Mouse (Mus musculus) MEL (cell line): ENCODE measurements around the gene Col6a3. TPM values are rescaled to one million over a fixed set of nuclear protein-coding genes. Genes with fewer than 3 reads are reported as not detected.

ENCODE experiments used
- DNase-seq: peaks from one replicate; pipeline ENCODE4 v3.0.0; 2011; ENCODE audit warnings: low read depth, low spot score
- H3K27ac ChIP-seq: 2 replicates; pipeline ENCODE4 v1.5.1; 2012; ENCODE audit warnings: low read depth, mild to moderate bottlenecking, control low read depth, low read length, moderate library complexity; ENCODE audit not compliant: control insufficient read depth
- H3K27me3 ChIP-seq, 2 experiments: fragments of 150-350 bp in 1 of 2; sonication (generic) in 1 of 2; 2 replicates each; pipeline ENCODE4 v1.6.1; 2012; ENCODE audit warnings: low read length in 2 of 2, mild to moderate bottlenecking in 2 of 2, improper control_type of control experiment in 1 of 2, moderate library complexity in 1 of 2; ENCODE audit not compliant: insufficient read depth in 2 of 2, control insufficient read depth in 1 of 2
- H3K36me3 ChIP-seq, 2 experiments: 2 replicates each; pipeline ENCODE4 v1.6.1; 2012 to 2014; ENCODE audit warnings: low read length in 2 of 2, improper control_type of control experiment in 1 of 2, inconsistent platforms in 1 of 2, mild to moderate bottlenecking in 1 of 2; ENCODE audit not compliant: insufficient read depth in 2 of 2, control insufficient read depth in 1 of 2
- H3K4me1 ChIP-seq, 2 experiments: fragments of 150-350 bp in 1 of 2; sonication (generic) in 1 of 2; 2 replicates each; pipeline ENCODE4 v1.6.1; 2012; ENCODE audit warnings: low read length in 2 of 2, improper control_type of control experiment in 1 of 2, mild to moderate bottlenecking in 1 of 2; ENCODE audit not compliant: insufficient read depth in 2 of 2, control insufficient read depth in 1 of 2
- H3K4me3 ChIP-seq, 2 experiments: fragments of 150-350 bp in 1 of 2; sonication (generic) in 1 of 2; 2 replicates each; pipeline ENCODE4 v1.5.1; 2012; ENCODE audit warnings: low read depth in 2 of 2, low read length in 2 of 2, mild to moderate bottlenecking in 2 of 2, moderate library complexity in 2 of 2, control low read depth in 1 of 2, improper control_type of control experiment in 1 of 2; ENCODE audit not compliant: control insufficient read depth in 1 of 2, insufficient read depth in 1 of 2
- H3K79me2 ChIP-seq: 2 replicates; pipeline ENCODE4 v1.6.1; 2012; ENCODE audit warnings: mild to moderate bottlenecking, low read length, moderate library complexity; ENCODE audit not compliant: control insufficient read depth, poor library complexity, insufficient read depth
- H3K9ac ChIP-seq: 2 replicates; pipeline ENCODE4 v1.6.1; 2012; ENCODE audit warnings: low read depth, mild to moderate bottlenecking, control low read depth, low read length, moderate library complexity; ENCODE audit not compliant: control insufficient read depth, poor library complexity, severe bottlenecking
- H3K9me3 ChIP-seq: fragments of 150-350 bp; sonication (generic); replicated peaks from 2 replicates; pipeline ENCODE4 v1.6.1; 2012; ENCODE audit warnings: mild to moderate bottlenecking, low read length, improper control_type of control experiment, moderate library complexity; ENCODE audit not compliant: insufficient read depth
- BHLHE40 ChIP-seq: IDR thresholded peaks from 2 replicates; pipeline ENCODE4 v1.6.1; 2012; ENCODE audit warnings: low read depth, mild to moderate bottlenecking, inconsistent platforms, low read length, improper control_type of control experiment, borderline replicate concordance
- CHD1 ChIP-seq: IDR thresholded peaks from 2 replicates; pipeline ENCODE4 v1.6.1; 2012; ENCODE audit warnings: low read depth, mild to moderate bottlenecking, inconsistent platforms, low read length, improper control_type of control experiment
- CHD2 ChIP-seq: IDR thresholded peaks from 2 replicates; pipeline ENCODE4 v1.6.1; 2011; ENCODE audit warnings: low read length, improper control_type of control experiment
- E2F4 ChIP-seq: IDR thresholded peaks from 2 replicates; pipeline ENCODE4 v1.6.1; 2011; ENCODE audit warnings: low read depth, low read length, improper control_type of control experiment, borderline replicate concordance
- EP300 ChIP-seq, 2 experiments: IDR thresholded peaks; 2 replicates each; pipeline ENCODE4 v1.6.1; 2011; ENCODE audit warnings: improper control_type of control experiment in 2 of 2, low read length in 2 of 2, low read depth in 1 of 2, mild to moderate bottlenecking in 1 of 2
- GABPA ChIP-seq: IDR thresholded peaks from 2 replicates; pipeline ENCODE4 v1.6.1; 2012; ENCODE audit warnings: low read depth, mild to moderate bottlenecking, inconsistent platforms, low read length, improper control_type of control experiment, moderate library complexity
- HCFC1 ChIP-seq: IDR thresholded peaks from 2 replicates; pipeline ENCODE4 v1.6.1; 2012; ENCODE audit warnings: low read depth, mild to moderate bottlenecking, inconsistent platforms, low read length, improper control_type of control experiment, moderate library complexity
- MAX ChIP-seq: IDR thresholded peaks from 2 replicates; pipeline ENCODE4 v1.6.1; 2011; ENCODE audit warnings: low read length, improper control_type of control experiment
- MAZ ChIP-seq: IDR thresholded peaks from 2 replicates; pipeline ENCODE4 v1.6.1; 2012; ENCODE audit warnings: low read depth, mild to moderate bottlenecking, inconsistent platforms, low read length, improper control_type of control experiment
- MXI1 ChIP-seq: IDR thresholded peaks from 2 replicates; pipeline ENCODE4 v1.6.1; 2011; ENCODE audit warnings: mild to moderate bottlenecking, low read depth, low read length, improper control_type of control experiment
- MYB ChIP-seq: IDR thresholded peaks from 2 replicates; pipeline ENCODE4 v1.6.1; 2011; ENCODE audit warnings: mild to moderate bottlenecking, low read depth, low read length, improper control_type of control experiment
- NRF1 ChIP-seq: IDR thresholded peaks from 2 replicates; pipeline ENCODE4 v1.6.1; 2014; ENCODE audit warnings: low read depth, mild to moderate bottlenecking, inconsistent platforms, low read length, improper control_type of control experiment, moderate library complexity; ENCODE audit not compliant: poor library complexity, insufficient read depth, severe bottlenecking
- POLR2A ChIP-seq, 2 experiments: IDR thresholded peaks; 2 replicates each; pipeline ENCODE4 v1.6.1; 2011 to 2012; ENCODE audit warnings: low read length in 2 of 2, mild to moderate bottlenecking in 2 of 2, control low read depth in 1 of 2, improper control_type of control experiment in 1 of 2, low read depth in 1 of 2, moderate library complexity in 1 of 2; ENCODE audit not compliant: control insufficient read depth in 1 of 2, insufficient read depth in 1 of 2, poor library complexity in 1 of 2
- UBTF ChIP-seq: IDR thresholded peaks from 2 replicates; pipeline ENCODE4 v1.6.1; 2012; ENCODE audit warnings: low read depth, mild to moderate bottlenecking, inconsistent platforms, low read length, improper control_type of control experiment, moderate library complexity, borderline replicate concordance; ENCODE audit not compliant: insufficient read depth
- USF2 ChIP-seq, 2 experiments: IDR thresholded peaks; 2 replicates each; pipeline ENCODE4 v1.6.1; 2011 to 2012; ENCODE audit warnings: improper control_type of control experiment in 2 of 2, low read length in 2 of 2, borderline replicate concordance in 1 of 2, inconsistent platforms in 1 of 2, low read depth in 1 of 2, mild to moderate bottlenecking in 1 of 2; ENCODE audit not compliant: insufficient read depth in 1 of 2
- ZC3H11A ChIP-seq: IDR thresholded peaks from 2 replicates; pipeline ENCODE4 v1.6.1; 2012; ENCODE audit warnings: low read depth, mild to moderate bottlenecking, inconsistent platforms, low read length, improper control_type of control experiment
- ZKSCAN1 ChIP-seq: IDR thresholded peaks from 2 replicates; pipeline ENCODE4 v1.6.1; 2012; ENCODE audit warnings: low read depth, mild to moderate bottlenecking, inconsistent platforms, low read length, improper control_type of control experiment, moderate library complexity
- polyA plus RNA-seq, 2 experiments: library from polyadenylated mRNA; stranded (reverse) in 1 of 2; unstranded in 1 of 2; fragments of >175 nt in 1 of 2; fragments of >200 nt in 1 of 2; gene quantifications; 2 replicates each; pipeline versions ENCODE4 v1.2.1 to v1.2.4; 2012; ENCODE audit warnings: low replicate concordance in 2 of 2, low read depth in 1 of 2; ENCODE audit not compliant: insufficient read length in 2 of 2, insufficient read depth in 1 of 2, missing spikeins in 1 of 2
- total RNA-seq: library from RNA; depleted of rRNA; stranded (reverse); fragments of 300-350 nt; gene quantifications from 2 replicates; pipeline ENCODE4 v1.2.3, GENCODE M21; 2012

The Col6a3 gene
- total and polyA plus RNA-seq, 3 experiments: not detected

DNA sequence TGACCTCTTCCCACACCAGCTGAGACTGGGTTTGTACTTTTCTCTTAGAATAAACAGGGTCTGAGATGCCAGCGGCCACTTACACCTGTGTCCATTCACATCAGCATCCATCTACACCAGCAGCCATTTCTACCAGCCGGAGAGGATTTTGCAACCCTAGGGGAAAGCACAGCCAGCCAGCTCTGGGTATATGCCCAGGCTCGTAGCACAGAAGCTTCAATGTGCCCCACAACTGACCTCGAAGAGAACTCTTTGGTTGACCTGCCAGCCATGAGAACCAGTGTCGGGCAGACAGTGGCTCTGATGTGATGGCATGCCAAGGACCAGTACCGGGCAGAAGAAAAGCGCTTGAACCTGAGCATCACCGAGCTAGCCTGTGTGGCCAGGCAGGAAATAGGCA lies 31.6 kb upstream of the Col6a3 start:
- Histone ChIP-seq H3K27ac (no peak overlapping the region), H3K79me2 (no peaks in the 10 kb centered on the region), H3K4me3 (no peak overlapping the region), H3K4me1 (no peaks in the 10 kb centered on the region), H3K36me3 (no peaks in the 10 kb centered on the region), H3K9ac (no peak overlapping the region), H3K9me3 (no peaks in the 10 kb centered on the region), H3K27me3 (no peaks in the 10 kb centered on the region; a peak in 1 of 4 replicates)
- no peak for TF ChIP-seq ZKSCAN1
- TF ChIP-seq BHLHE40: no peak
- no peak for DNase-seq

DNA sequence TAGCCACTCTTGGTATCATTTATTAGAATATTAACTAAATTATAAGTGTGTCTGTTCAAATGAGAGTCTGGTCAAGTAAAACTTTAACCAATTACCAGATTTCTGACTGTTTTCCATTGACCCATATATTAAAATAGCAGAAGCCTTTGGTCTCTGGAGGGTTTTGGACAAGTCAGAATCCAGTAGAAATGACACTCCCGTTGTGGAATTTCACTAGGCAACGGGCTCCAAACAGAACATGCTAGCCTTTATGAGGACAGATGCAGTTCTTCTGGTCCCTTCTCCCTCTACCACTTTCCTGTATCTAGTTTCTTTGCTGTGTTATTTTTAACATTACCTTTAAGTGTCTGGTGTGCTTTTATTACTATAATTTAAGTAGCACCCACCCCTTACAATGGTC lies 26.8 kb upstream of the Col6a3 start:
- Histone ChIP-seq H3K4me3 (no peak overlapping the region), H3K27me3 (no peaks in the 10 kb centered on the region; a peak in 1 of 4 replicates), H3K9me3 (no peaks in the 10 kb centered on the region), H3K79me2 (no peaks in the 10 kb centered on the region), H3K27ac (no peak overlapping the region), H3K36me3 (no peaks in the 10 kb centered on the region), H3K9ac (no peak overlapping the region), H3K4me1 (no peaks in the 10 kb centered on the region)
- no peak for DNase-seq
- TF ChIP-seq NRF1 (no peak), CHD1 (no peak), USF2 (IDR thresholded peaks at IDR 0.05; ENCODE audit: borderline replicate concordance in 1 of 2, insufficient read depth in 1 of 2, low read depth in 1 of 2, low read length in 2 of 2) (no peak), UBTF (no peak), GABPA (no peak), POLR2A (IDR thresholded peaks at IDR 0.05; ENCODE audit: control insufficient read depth in 1 of 2, insufficient read depth in 1 of 2, low read depth in 1 of 2, low read length in 2 of 2, poor library complexity in 1 of 2) (no peak), MAX (no peak), MAZ (no peak), MYB (no peak), CHD2 (no peak), EP300 (IDR thresholded peaks at IDR 0.05; ENCODE audit: low read depth in 1 of 2, low read length in 2 of 2) (no peak), HCFC1 (no peak), ZC3H11A (no peak), E2F4 (no peak), MXI1 (no peak)
